Mouse (Mus musculus) right cerebral cortex, postnatal 36 days (tissue): ENCODE results near the gene Dip2a.

Experiments
- DNase-seq, 2 experiments: peaks; one replicate each; pipeline ENCODE4 v3.0.0; 2022; ENCODE audit warnings: low spot score in 2 of 2, mixed read lengths in 1 of 2

Gene Dip2a

DNA sequence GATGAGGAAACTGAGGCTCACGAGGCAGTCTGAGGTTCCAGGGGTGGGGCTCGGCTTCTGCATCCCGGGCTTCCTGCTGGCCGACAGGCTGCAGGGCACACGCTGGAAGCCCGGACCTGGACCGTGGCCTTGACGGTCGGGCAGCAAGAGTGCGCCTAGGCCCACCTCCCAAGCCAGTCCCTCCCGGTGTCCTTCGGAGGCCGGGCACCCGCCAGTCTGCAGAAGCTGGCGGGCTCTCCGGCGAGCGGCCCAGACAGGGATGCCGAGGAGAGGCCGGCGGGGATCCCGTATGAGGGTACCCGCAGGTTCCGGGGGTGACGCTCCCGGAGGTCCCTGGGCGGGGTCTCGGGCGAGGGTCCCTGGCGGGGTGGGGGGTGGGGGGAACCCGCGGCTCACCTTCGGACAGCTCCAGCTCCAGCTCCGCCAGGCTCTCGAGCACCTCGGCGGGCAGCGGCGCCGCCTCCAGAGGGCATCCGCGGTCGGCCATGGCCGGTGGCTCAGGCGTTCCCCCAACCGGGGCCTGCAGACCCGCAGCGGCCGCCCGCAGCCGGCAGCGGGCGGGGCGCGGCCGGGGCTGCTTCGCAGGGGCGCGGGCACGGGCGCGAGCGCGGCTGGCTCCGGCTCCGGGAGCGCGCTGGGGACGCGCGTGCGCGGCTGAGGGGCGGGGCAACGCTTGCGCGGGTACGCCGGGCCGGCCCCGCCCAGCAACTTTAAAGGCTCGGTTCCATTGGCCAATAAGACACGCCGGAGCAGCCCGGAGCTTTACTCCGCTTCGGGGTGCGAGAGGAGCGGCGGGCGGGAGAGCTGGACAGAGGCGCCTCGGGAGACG lies at the start of gene Dip2a:
Gene Dip2a, minus strand, starts transcription at position 581 of the 829 bp plus-strand sequence.
- DNase-seq, result peak; percentile 92

DNA sequence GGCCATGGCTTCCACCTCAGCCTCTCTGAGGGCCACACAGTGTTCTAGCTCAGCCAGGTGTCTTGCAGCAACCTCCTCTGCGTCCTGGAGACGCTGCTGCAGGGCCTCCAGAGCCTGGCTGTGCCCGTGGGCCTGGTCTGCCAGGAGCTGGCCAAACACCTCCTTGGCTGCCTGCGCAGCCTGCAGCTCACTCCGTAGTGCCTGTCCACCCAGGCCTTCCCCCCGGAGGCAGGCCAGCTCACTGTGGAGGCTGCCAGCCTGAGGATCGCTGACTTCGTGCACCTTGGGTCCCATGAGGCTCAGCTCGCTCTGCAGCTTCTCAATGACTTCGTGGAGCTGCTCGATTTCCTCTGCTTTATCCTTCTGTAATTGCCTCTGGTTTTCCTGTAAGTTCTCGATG lies 47.5 kb upstream of the Dip2a start:
- no peak for DNase-seq

GRCm38 (mm10) chr10:76391786-76392185 lies 46.7 kb upstream of the Dip2a start:
- no peak for DNase-seq

DNA sequence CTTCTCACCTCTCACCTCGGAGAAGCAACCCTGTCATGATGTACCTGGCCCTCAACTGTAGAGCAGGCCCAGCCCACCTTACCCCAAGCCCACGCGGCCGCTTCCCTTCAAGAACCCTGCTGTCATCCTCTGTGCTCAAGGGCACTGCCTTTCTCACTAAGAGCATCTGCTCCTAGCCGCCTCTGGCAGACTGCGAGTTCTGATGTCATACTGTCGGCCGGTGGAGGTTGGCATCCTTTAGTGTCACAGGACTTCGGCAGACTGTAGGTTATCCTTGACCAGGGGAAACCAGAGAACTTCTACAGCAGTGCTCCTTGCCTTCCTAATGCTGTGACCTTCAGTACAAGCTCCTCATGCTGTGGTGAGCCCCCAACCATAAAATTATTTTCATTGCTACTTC lies 46.1 kb upstream of the Dip2a start:
- DNase-seq, result no peak

DNA sequence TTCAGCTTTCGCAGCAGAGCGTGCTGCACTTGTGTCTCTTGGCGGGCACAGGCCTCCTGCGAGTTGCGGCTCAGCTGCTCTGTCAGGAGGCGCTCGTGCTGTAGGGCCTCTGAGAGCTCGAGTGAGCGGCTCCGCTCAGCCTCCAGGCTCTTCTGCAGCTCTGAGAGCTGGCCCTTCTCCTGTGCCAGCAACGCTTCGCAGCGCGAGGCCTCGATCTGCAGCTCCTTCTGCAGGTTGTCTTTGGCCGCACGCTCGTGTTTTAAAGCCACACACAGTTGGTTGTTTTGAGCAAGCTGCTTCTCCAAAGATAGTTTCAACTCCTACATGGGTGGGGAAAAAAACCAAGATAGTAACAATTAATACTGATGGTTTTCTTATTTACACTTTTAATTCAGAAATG lies 29.9 kb upstream of the Dip2a start:
- no peak for DNase-seq

- no peak for DNase-seq
These were observed 26.6 kb upstream of the Dip2a start for GRCm38 (mm10) chr10:76371736-76372135.

DNA sequence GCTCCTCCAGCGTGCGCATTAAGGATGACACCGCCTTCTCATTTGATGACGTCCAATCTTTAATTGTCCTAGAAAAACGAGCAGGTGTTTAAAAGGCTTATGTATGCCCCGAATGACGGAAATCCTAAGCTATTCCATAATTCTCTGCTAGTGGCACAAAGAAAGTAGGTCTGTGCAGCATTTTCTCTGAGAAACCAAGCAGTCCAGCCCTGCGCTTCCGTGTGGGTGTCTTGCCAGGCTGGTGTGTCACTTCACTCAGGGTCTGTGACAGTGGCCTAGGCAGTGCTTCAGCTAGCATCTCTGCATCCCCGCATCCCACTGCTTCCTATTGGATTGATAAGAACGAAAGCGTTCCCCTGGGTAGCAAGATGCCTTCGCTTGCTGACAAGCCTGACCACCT lies 23.7 kb upstream of the Dip2a start:
- peak in 1 of 2 experiments; percentile 37 for DNase-seq

DNA sequence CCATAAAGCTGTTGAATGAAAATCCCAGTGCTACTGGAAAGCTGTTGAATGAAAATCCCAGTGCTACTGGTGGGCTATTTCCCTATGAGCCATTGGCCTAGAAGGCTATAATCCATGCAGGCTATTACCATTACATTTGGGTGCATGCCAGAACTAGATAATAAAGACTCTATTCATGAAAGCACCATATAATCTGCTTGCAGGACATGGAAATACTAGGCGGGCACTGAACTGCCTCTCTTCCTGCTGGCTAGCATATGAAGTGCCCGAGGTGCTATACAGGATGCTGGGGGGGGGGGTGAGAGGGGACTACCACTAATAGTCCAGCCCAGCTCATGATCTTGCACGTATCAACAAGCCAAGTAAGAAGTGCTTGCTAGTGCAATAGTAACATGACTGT lies 18.1 kb upstream of the Dip2a start:
- DNase-seq, result no peak

- no peak for DNase-seq
These were observed 13.4 kb upstream of the Dip2a start for GRCm38 (mm10) chr10:76358468-76358867.

DNA sequence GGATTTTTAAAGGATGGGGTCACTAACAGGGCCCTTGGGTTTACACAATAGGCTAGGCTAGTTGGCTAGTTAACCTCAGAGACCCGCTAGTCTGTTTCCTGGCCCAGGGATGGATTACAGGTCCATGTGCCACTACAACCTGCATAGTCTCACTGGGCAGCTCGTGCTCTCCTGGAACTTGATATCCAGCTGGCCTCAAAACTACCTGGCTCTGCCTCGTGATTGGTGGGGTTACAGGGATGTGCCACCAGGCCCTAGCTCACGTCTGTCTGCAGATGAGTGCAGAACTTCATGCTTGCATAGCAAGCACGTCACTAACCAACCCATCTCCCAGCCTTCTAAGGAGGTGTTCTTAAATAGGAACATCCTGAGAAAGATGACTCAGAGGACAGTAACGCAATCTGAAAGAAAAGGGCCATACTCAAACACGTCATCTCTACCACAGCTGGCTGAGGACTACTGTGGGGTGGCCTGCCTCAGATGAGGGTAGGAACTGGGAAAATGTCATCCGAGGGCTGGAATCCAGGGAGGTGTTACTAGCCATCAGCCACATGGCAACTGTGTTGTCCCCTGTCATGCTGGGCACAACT lies 12.3 kb upstream of the Dip2a start:
- no peak for DNase-seq

GRCm38 (mm10) chr10:76354974-76355373 lies 9.9 kb upstream of the Dip2a start:
- DNase-seq, result no peak

GRCm38 (mm10) chr10:76353986-76354385 lies 8.9 kb upstream of the Dip2a start:
- no peak for DNase-seq

- no peak for DNase-seq
These were observed 6.9 kb upstream of the Dip2a start for GRCm38 (mm10) chr10:76351953-76352352.

DNA sequence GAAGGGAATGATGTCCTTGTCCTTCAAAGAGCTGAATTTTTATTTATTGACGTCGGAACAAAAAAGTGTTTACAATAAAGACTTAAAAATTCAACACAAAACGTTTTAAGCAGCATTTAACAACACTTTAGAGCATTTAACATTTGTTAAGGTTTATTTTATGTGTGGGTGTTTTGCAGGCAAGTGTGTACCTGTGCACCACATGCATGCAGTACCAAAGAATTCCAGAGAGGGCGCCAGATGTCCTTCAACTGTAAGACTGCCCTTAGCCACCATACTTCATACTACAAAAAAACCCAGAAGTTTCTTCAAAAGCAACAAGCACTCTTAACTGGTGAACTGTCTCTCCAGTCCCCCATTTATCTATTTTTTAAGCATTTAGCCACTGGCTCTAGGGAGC lies 1.5 kb upstream of the Dip2a start:
- no peak for DNase-seq

DNA sequence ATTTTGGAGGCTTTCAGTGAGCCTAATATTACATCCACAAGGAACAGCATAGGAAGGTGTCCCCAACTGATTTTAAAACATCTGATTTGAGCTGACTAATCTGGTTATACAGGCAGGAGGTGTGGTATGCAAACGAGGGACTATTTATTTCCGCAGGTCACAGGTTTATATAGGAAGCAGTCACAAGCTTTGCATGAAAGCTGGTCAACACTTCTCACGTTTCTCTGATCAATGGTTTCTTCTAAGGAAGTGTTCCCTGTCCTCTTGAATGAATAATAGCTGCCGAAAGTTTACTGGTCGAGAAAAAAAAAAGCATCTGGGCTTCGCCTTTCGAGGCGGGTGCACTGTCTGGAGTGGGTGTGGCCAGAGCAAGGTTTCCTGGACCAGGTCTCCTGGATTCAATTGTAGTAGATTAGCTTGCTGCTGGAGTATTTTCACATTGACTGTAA lies 976 bp upstream of the Dip2a start:
- no peak for DNase-seq

DNA sequence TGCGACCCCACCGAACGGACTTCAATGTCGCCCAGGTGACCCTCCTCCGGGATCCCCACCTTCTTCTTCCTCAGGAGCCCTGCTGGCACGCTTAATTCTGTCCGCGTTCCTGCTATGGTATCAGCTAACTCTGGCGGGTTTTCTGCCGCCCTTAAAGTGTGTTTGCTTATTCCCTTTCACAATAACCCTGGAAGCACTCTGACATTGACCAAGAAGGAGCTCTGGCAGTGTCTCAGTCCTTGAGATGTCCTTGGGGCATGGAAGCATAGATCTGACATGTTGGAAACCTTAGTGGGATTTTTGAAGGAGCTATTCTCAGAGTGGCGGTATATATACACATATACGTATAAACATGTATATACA lies 430 bp upstream of the Dip2a start:
- no peak for DNase-seq

DNA sequence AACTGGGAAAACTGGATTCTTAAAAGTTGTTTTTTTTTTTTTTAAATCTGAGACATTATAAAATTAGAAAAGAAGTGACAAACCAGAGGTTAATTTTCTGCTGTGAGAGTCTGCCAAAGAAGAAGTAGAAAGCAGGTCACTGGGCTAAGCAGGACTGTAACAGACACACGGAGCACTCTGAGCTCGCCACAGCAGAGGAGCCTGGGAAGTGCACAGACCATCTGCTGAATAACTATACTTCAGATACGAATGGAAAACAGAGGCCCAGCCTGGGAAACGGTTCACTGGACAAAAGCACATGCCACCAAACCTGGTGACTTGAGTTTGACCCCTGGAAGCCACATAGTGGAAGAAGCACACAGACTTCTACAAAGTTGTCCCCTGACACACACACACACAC lies 10.7 kb downstream of the Dip2a start:
- DNase-seq, result no peak

DNA sequence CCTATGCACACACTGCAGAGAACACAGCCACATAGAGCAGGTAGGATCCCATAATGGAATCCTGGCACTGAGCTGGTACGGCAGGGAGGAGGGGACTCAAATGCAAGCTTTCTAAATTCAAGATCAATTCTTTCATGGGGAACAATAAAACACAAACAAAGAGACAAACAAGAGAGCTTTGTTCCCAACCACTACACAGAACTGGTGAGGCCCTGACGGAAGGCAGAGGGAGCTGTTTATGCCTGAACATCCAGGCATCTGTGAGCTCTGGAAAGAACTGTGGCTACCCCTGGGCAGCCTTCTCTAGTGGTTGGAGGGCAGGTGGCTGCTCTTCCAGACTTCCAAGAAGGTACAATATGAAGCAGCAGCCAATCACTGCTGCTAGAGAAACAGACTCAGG lies 13.1 kb downstream of the Dip2a start:
- DNase-seq, result no peak

DNA sequence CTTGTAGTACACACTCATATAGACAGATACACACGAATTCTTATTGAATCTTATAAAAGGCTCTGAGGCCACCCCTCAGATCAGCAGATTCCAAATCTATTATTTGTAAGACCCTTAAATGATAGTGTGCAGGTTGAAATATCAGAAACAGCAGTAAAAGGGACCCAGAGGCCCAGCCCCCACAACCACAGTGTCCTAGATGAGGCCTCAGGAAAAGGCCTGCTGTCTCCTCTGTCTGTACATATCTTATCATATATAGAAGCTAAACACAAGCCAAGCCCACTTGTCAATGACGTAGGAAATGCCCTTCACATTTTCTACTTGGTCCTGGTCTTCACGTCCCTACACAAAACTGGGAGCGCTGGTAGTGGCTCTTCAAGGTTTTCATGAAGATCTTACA lies 16.0 kb downstream of the Dip2a start:
- DNase-seq, result no peak

DNA sequence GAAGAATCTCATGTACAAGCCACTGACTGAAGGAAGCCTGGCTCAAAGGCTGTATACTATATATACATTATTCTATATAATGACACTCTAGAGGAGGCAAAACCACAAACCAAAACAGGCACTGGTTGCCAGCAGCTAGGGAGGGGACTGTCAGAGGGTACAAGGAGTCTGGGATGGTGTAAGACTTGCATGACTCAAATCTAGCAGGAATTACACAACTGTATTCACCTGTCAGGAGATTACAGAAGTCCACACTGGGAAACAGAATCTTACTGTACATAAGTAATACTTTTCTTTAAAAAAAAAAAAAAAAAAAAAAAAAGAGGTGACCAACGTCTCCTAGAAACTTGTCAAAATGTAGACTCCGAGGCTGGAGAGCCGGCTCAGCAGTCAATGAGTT lies 16.5 kb downstream of the Dip2a start:
- DNase-seq, result no peak

DNA sequence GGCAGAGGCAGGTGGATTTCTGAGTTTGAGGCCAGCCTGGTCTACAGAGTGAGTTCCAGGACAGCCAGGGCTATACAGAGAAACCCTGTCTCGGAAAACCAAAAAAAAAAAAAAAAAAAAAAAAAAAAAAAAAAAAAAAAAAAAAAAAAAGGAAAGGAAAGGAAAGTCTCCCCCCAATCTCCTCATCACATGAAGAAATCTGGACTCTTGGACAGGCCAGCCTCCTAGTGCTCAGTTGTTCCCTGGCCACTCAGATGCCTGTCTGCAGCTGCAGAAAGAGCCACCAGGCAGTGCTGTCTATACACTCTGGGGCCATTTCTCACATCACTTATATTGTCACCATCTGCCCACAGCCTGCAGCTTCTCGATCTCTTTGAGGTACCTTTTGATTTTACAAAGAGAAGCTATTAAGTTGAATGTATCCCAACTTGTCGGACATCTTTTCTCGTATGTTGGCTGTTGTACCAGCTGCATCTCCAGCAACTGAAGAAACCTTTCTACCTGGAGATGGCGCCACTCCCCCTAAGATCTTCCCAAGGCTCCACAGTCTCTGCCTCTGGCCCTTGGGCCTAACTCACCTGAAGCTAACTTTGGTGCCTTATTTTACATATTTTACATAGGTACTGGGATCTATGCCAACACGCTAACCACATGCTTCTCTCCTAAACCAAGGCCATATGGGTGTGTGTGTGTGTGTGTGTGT lies 18.6 kb downstream of the Dip2a start:
- DNase-seq, result no peak

- DNase-seq, result no peak
These were observed 27.5 kb downstream of the Dip2a start for GRCm38 (mm10) chr10:76317623-76318022.

GRCm38 (mm10) chr10:76316194-76316593 lies 28.9 kb downstream of the Dip2a start:
- DNase-seq, result no peak
